Mouse (Mus musculus) testis, adult 2 months (tissue): Measurements from ENCODE around the gene Prpsap2.

Experiments used
- CTCF ChIP-seq: fragments of 200-500 bp; IDR thresholded peaks from 2 replicates; pipeline ENCODE4 v1.5.1; 2012; ENCODE audit warnings: low read depth, mild to moderate bottlenecking, inconsistent platforms, low read length, moderate library complexity; ENCODE audit not compliant: control insufficient read depth, insufficient read depth, insufficient replicate concordance
- POLR2A ChIP-seq: fragments of 200-500 bp; IDR thresholded peaks from 2 replicates; pipeline ENCODE4 v1.6.1; 2012; ENCODE audit warnings: low read depth, mild to moderate bottlenecking, inconsistent platforms, low read length, moderate library complexity; ENCODE audit not compliant: control insufficient read depth

GRCm38 (mm10) chr11:61728037-61728436, 33.9 kb downstream of the Prpsap2 start:
- no peak for TF ChIP-seq POLR2A
- TF ChIP-seq CTCF = no peak
